Mouse (Mus musculus) testis, adult 2 months (tissue): ENCODE data around the gene Rsph10b.

Experiments
- CTCF ChIP-seq: fragments of 200-500 bp; IDR thresholded peaks from 2 replicates; pipeline ENCODE4 v1.5.1; 2012; ENCODE audit warnings: low read depth, mild to moderate bottlenecking, inconsistent platforms, low read length, moderate library complexity; ENCODE audit not compliant: control insufficient read depth, insufficient read depth, insufficient replicate concordance
- POLR2A ChIP-seq: fragments of 200-500 bp; IDR thresholded peaks from 2 replicates; pipeline ENCODE4 v1.6.1; 2012; ENCODE audit warnings: low read depth, mild to moderate bottlenecking, inconsistent platforms, low read length, moderate library complexity; ENCODE audit not compliant: control insufficient read depth

DNA sequence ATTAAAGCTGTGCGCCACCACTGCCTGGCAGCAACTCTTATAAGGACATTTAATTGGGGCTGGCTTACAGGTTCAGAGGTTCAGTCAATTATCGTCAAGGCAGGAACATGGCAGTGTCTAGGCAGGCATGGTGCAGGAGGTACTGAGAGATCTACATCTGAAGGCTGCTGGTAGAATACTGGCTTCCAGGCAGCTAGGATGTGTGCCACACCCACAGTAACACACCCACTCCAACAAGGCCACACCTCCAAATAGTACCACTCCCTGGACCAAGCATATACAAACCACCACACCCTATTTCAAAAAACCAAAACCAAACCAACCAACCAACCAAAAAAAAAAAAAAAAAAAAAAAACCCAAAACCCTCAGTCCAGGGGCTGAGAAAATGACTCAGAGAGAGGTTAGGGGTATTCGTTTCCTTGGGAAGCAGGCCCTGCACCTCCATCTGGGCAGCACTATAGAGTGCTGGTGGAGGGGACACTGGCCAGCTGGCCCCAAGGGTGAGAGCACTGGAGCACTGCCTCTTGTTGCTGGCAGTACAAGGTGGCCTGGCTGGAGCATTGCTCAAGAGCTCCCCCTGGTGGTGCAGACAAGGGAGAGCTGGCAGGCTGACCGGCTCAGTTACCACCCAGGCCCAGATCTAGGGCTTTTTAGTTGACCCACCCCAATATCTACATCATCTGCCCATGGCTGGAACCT lies 42.2 kb downstream of the Rsph10b start:
- TF ChIP-seq POLR2A (no peak), CTCF (peak; percentile 92)
